Mouse (Mus musculus) kidney, embryonic 16.5 days (tissue): ENCODE results near the gene Tubb2b. TPM values are rescaled to one million over a fixed set of nuclear protein-coding genes. Genes with fewer than 3 reads are reported as not detected.
A peak's percentile ranks its signal among the peaks of the same experiment; 100 is the strongest.

Source experiments
- ATAC-seq: fragments of 200-750 bp; cut with Nextera tagmentation; 2 replicates; pipeline ENCODE4 v1.8.0; 2017; ENCODE audit warnings: moderate TSS enrichment; ENCODE audit not compliant: low FRiP score, low TSS enrichment
- H3K27ac ChIP-seq: fragments of 300-500 bp; sonication (generic); 2 replicates; pipeline ENCODE4 v1.5.1; 2014; ENCODE audit warnings: low read length
- H3K27me3 ChIP-seq: fragments of 300-500 bp; sonication (generic); 2 replicates; pipeline ENCODE4 v1.6.1; 2014; ENCODE audit warnings: low read length, control low read depth, mixed read lengths; ENCODE audit not compliant: insufficient read depth
- H3K36me3 ChIP-seq: fragments of 300-500 bp; sonication (generic); 2 replicates; pipeline ENCODE4 v1.6.1; 2014; ENCODE audit warnings: low read length, control low read depth, mixed read lengths; ENCODE audit not compliant: insufficient read depth
- H3K4me1 ChIP-seq: fragments of 300-500 bp; sonication (generic); 2 replicates; pipeline ENCODE4 v1.6.1; 2014; ENCODE audit warnings: low read length, control low read depth, mixed read lengths; ENCODE audit not compliant: insufficient read depth
- H3K4me2 ChIP-seq: fragments of 300-500 bp; sonication (generic); replicated peaks from 2 replicates; pipeline ENCODE4 v1.6.1; 2014; ENCODE audit warnings: low read depth, low read length
- H3K4me3 ChIP-seq: fragments of 300-500 bp; sonication (generic); 2 replicates; pipeline ENCODE4 v1.5.1; 2014; ENCODE audit warnings: mild to moderate bottlenecking, low read length
- H3K9ac ChIP-seq: fragments of 300-500 bp; sonication (generic); replicated peaks from 2 replicates; pipeline ENCODE4 v1.6.1; 2014; ENCODE audit warnings: low read length
- H3K9me3 ChIP-seq: fragments of 300-500 bp; sonication (generic); 2 replicates; pipeline ENCODE4 v1.6.1; 2016; ENCODE audit warnings: low read length, control low read depth
- WGBS: fragments of 180-500 bp; shearing (Covaris S2); extraction: QIAGEN DNeasy Blood & Tissue Kit; methylation state at CpG from one replicate; pipeline ENCODE4 v1.1.7; 2014; 5-methylcytosine and 5-hydroxymethylcytosine counted together
- polyA plus RNA-seq: library from polyadenylated mRNA; unstranded; fragments of >200 nt; fragmentation: Nextera tagmentation; extraction: Ambion mirVana; gene quantifications from 2 replicates; pipeline ENCODE4 v1.2.1, GENCODE M21; 2015

The Tubb2b gene
- polyA plus RNA-seq, 1 experiment from 2014 or later: 40.4 TPM

DNA sequence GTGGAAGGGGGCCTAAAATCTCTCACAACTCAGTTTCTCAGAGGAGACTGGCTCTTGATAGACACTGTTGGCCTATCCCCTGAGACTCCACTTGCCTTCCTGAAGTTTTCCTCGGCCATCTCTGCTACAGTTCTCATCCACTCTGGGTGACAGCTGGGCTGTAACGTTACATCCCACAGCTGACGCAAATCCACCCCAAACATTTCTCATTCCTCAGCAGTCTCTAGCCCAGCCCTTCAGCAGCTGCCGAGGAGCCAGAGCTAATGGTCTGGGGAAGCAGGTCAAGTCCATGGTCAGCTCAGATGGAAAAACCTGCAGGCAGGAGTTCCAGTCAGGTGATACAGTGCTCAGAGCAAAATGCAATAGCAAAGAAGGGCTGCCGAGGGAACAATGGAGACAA is 19.2 kb downstream of the Tubb2b start:
- H3K27me3 ChIP-seq: no peaks in the 10 kb centered on the region
- H3K9ac ChIP-seq: no peak overlapping the region
- 22% methylated on average over 5 of the region's 5 CpGs for WGBS
- H3K9me3 ChIP-seq: no peaks in the 10 kb centered on the region
- peak; percentile 70; the same call in 1 of the 2 replicates for ATAC-seq
- H3K27ac ChIP-seq: peak overlapping the region; percentile 29; the same call in 1 of the 2 replicates
- no peak overlapping the region for H3K4me3 ChIP-seq
- H3K36me3 ChIP-seq: no peaks in the 10 kb centered on the region
- H3K4me1 ChIP-seq: no peaks in the 10 kb centered on the region
- H3K4me2 ChIP-seq: no peak overlapping the region

DNA sequence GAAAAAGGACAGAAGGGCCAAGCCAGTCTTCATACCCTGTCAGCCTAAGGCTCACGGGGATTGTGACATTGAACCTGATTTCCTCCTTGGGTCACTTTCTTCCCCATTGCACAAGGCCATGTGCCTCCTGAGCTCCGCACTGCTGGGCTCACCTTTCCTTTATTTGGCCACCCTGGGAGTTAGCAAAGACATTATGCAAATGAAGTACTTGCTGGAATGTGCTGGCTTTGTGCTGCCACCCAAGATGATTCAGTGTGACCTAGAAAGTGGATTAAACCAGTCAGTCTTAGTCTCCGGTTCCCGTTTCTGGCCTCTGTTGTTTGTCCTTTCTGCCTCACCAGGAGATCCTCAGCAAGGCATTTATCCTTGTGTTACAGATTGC is 20.6 kb downstream of the Tubb2b start:
- Histone ChIP-seq H3K27me3 (no peaks in the 10 kb centered on the region), H3K36me3 (no peaks in the 10 kb centered on the region), H3K4me1 (no peaks in the 10 kb centered on the region), H3K27ac (peak overlapping the region; percentile 52; the same call in 1 of the 2 replicates), H3K9me3 (no peaks in the 10 kb centered on the region), H3K4me3 (no peak overlapping the region), H3K4me2 (no peak overlapping the region), H3K9ac (no peak overlapping the region)
- WGBS: 54% methylated on average over 4 of the region's 4 CpGs
- peak; percentile 83 for ATAC-seq

DNA sequence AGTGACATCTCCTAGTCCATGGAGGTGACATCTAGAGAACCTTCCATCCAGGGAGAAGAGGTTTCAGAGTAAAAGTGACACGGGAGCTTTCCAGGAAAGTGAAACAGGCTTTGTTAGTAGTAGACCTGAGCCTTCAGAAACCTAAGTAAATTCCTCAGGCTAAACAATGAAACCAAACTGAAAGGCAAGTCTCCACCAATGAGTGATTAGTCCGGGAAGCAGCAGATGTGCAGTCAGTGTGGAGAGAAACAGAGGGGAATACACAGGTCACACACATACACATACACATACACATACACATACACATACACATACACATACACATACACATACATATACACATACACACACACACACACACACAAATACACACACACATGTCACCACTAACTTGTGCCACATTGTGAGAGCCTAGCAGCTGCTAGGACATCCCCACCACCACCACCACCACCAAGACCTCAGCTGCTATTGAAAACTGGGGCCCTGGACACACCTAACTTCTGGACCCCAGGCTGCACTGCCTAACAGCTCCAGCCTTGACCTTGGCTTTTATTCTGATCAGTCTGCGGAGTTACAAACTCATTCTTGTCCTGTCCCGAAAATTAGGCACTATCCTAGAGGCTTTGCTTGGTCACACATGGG is 21.1 kb downstream of the Tubb2b start:
- H3K4me1 ChIP-seq: no peaks in the 10 kb centered on the region
- peak overlapping the region; percentile 21; the same call in 1 of the 2 replicates for H3K27ac ChIP-seq
- no peak overlapping the region for H3K9ac ChIP-seq
- H3K4me2 ChIP-seq: no peak overlapping the region
- H3K27me3 ChIP-seq: no peaks in the 10 kb centered on the region
- ATAC-seq: no peak
- 79% methylated on average over 4 of the region's 4 CpGs for WGBS
- no peaks in the 10 kb centered on the region for H3K9me3 ChIP-seq
- no peak overlapping the region for H3K4me3 ChIP-seq
- H3K36me3 ChIP-seq: no peaks in the 10 kb centered on the region

- no peaks in the 10 kb centered on the region for H3K27me3 ChIP-seq
- no peak overlapping the region for H3K4me3 ChIP-seq
- no peak overlapping the region for H3K27ac ChIP-seq
- no peak for ATAC-seq
- no peak overlapping the region for H3K4me2 ChIP-seq
- H3K36me3 ChIP-seq: no peaks in the 10 kb centered on the region
- H3K9me3 ChIP-seq: no peaks in the 10 kb centered on the region
- 100% methylated on average over 1 of the region's 1 CpGs for WGBS
- no peaks in the 10 kb centered on the region for H3K4me1 ChIP-seq
- H3K9ac ChIP-seq: no peak overlapping the region
These were observed 23.3 kb downstream of the Tubb2b start for GRCm38 (mm10) chr13:34106999-34107398.

GRCm38 (mm10) chr13:34106256-34106655 is 24.0 kb downstream of the Tubb2b start:
- 83% methylated on average over 2 of the region's 2 CpGs for WGBS

GRCm38 (mm10) chr13:34105364-34105763 is 24.9 kb downstream of the Tubb2b start:
- no peaks in the 10 kb centered on the region for H3K27me3 ChIP-seq
- no peak overlapping the region for H3K4me2 ChIP-seq
- H3K27ac ChIP-seq: no peak overlapping the region
- H3K4me1 ChIP-seq: no peaks in the 10 kb centered on the region
- H3K9me3 ChIP-seq: no peaks in the 10 kb centered on the region
- H3K4me3 ChIP-seq: no peak overlapping the region
- no peak overlapping the region for H3K9ac ChIP-seq
- 67% methylated on average over 1 of the region's 1 CpGs for WGBS
- H3K36me3 ChIP-seq: no peaks in the 10 kb centered on the region
- ATAC-seq: no peak

More at GRCm38 (mm10) chr13:34106256-34106655, 24.0 kb downstream of the Tubb2b start:
- H3K9ac ChIP-seq: no peak overlapping the region
- H3K4me2 ChIP-seq: no peak overlapping the region
- no peaks in the 10 kb centered on the region for H3K9me3 ChIP-seq
- ATAC-seq: no peak
- H3K27ac ChIP-seq: no peak overlapping the region
- H3K36me3 ChIP-seq: no peaks in the 10 kb centered on the region
- H3K4me1 ChIP-seq: no peaks in the 10 kb centered on the region
- H3K4me3 ChIP-seq: no peak overlapping the region
- H3K27me3 ChIP-seq: no peaks in the 10 kb centered on the region

- Histone ChIP-seq H3K27ac (no peak overlapping the region), H3K36me3 (no peaks in the 10 kb centered on the region), H3K4me3 (no peak overlapping the region), H3K4me2 (no peak overlapping the region), H3K4me1 (0 out of 2 replicates have a peak, but pooled peaks cover 1% of the 10 kb centered on the region), H3K27me3 (no peaks in the 10 kb centered on the region), H3K9ac (no peak overlapping the region), H3K9me3 (peaks cover 2% of the 10 kb centered on the region; the same call in 1 of the 2 replicates)
- no peak for ATAC-seq
- WGBS: 81% methylated on average over 9 of the region's 9 CpGs
These were observed 28.4 kb downstream of the Tubb2b start for GRCm38 (mm10) chr13:34101908-34102307.

DNA sequence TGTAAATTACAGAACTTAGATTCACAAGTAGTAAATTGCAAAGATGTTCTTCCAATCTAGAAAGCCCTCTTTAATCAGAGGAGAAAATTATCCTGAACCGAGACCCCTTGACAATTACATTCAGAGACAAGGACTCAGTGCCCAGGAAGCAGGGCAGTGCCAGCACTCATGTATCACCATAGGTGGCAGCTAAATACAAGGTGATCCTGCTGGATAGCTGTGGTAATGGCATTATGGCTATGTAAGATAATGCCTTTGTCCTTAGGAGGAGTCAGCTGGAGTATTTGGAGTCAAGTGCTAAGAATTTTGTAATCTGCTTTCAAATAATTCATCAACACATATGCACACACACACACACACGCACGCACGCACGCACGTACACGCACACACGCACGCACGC is 29.0 kb downstream of the Tubb2b start:
- no peak for ATAC-seq
- 97% methylated on average over 10 of the region's 10 CpGs for WGBS
- Histone ChIP-seq H3K9ac (no peak overlapping the region), H3K36me3 (no peaks in the 10 kb centered on the region), H3K4me3 (no peak overlapping the region), H3K4me2 (no peak overlapping the region), H3K4me1 (peaks cover 6% of the 10 kb centered on the region; the same call in 1 of the 2 replicates), H3K27me3 (no peaks in the 10 kb centered on the region), H3K27ac (no peak overlapping the region), H3K9me3 (peaks cover 2% of the 10 kb centered on the region; the same call in 1 of the 2 replicates)

GRCm38 (mm10) chr13:34100733-34101132 is 29.5 kb downstream of the Tubb2b start:
- Histone ChIP-seq H3K27ac (no peak overlapping the region), H3K27me3 (no peaks in the 10 kb centered on the region), H3K9ac (no peak overlapping the region; the same call in 1 of the 2 replicates), H3K9me3 (peaks cover 2% of the 10 kb centered on the region; the same call in 1 of the 2 replicates), H3K4me3 (no peak overlapping the region), H3K4me2 (no peak overlapping the region), H3K36me3 (no peaks in the 10 kb centered on the region), H3K4me1 (peaks cover 10% of the 10 kb centered on the region; the same call in 1 of the 2 replicates)
- 93% methylated on average over 3 of the region's 3 CpGs for WGBS
- no peak for ATAC-seq

DNA sequence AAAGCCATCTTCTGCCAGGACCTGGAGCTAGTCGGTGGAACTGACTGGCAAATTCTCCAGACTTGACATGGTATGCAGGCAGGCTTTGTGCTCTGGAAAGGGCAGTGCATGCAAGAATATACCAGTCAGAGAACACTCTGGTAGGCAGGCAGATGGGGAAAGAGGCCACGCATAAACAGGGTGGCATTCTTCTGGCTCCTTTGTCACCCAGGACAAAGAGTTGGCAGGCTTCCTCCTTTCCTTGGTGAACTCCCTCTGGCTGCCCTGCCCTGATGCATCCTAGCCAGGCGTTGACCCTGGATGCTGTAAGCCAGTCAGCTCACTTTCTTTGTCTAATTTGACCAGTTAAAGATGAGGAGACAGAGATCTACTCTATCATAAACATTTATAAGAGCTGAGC is 33.2 kb downstream of the Tubb2b start:
- 79% methylated on average over 3 of the region's 3 CpGs for WGBS
- Histone ChIP-seq H3K4me3 (no peak overlapping the region), H3K9ac (no peak overlapping the region), H3K9me3 (peaks cover 2% of the 10 kb centered on the region; the same call in 1 of the 2 replicates), H3K4me2 (no peak overlapping the region), H3K27me3 (no peaks in the 10 kb centered on the region), H3K27ac (0 out of 2 replicates have a peak overlapping the region, but pooled peaks have one; percentile 17), H3K4me1 (peaks cover 10% of the 10 kb centered on the region; the same call in 1 of the 2 replicates), H3K36me3 (no peaks in the 10 kb centered on the region)
- no peak for ATAC-seq
